ENCODE assay signal across 8 mouse cellular contexts in genomic region chr13:99353490-99353851, GRCm38 (mm10). TPM values are rescaled to one million over a fixed set of nuclear protein-coding genes. Genes with fewer than 3 reads are reported as not detected.
DNase-seq lines count a peak whose midpoint lies in the region; ATAC-seq and TF ChIP-seq lines count a peak whose summit lies in the region.

No protein-coding gene starts in this region.

- H3K36me3 ChIP-seq in heart, embryonic 10.5 days, result peaks cover 33% of the 10 kb centered on the region
- H3K36me3 ChIP-seq in CH12.LX (replicated peaks in 1 of 2; ENCODE audit: control insufficient read depth in 1 of 2, insufficient read depth in 1 of 2, low read length in 1 of 2) (peaks cover 39 to 66% of the 10 kb centered on the region in 2 experiments), macrophage (ENCODE audit: inconsistent target) (peaks cover 2% of the 10 kb centered on the region)
- H3K36me3 ChIP-seq in forebrain, embryonic 15.5 days, result peaks cover 5% of the 10 kb centered on the region; the same call in 1 of the 2 replicates

- 16% methylated on average over 7 of the region's 7 CpGs for WGBS in heart, embryonic 10.5 days
- 8% methylated on average over 7 of the region's 7 CpGs for WGBS in forebrain, embryonic 15.5 days
- 16% methylated on average over 7 of the region's 7 CpGs for WGBS in macrophage (ENCODE audit: missing documents)

- H3K9ac ChIP-seq in CH12.LX (ENCODE audit: insufficient read depth, low read depth), result peak overlapping the region; percentile 28; the same call in 1 of the 2 replicates
- H3K9ac ChIP-seq in forebrain, embryonic 15.5 days (replicated peaks), result peak overlapping the region; percentile 43

- peaks cover 13% of the 10 kb centered on the region for H3K4me1 ChIP-seq in heart, embryonic 10.5 days
- H3K4me1 ChIP-seq in CH12.LX (ENCODE audit: control insufficient read depth in 1 of 2, insufficient read depth in 2 of 2), result peaks cover 5 to 47% of the 10 kb centered on the region in 2 experiments
- peaks cover 6% of the 10 kb centered on the region for H3K4me1 ChIP-seq in forebrain, embryonic 15.5 days

- dilution Hi-C loops in CH12.LX (cut with MboI; ENCODE audit: extremely low pct_ligation_motif_present, extremely low pct_unique_long_range_greater_than_20kb, low sequenced_read_pairs), result no loop called here

- peak overlapping the region; percentile 86 for H3K27ac ChIP-seq in heart, embryonic 10.5 days
- H3K27ac ChIP-seq in CH12.LX (ENCODE audit: insufficient read depth, low read depth) (no peak overlapping the region), macrophage (peak overlapping the region; percentile 60)
- peak overlapping the region; percentile 83 for H3K27ac ChIP-seq in forebrain, embryonic 15.5 days (replicated peaks)

- TF ChIP-seq RAD21 in CH12.LX (IDR thresholded peaks at IDR 0.05; ENCODE audit: low read depth, low read length), result no peak

- DNase-seq in heart, embryonic 10.5 days (ENCODE audit: low spot score), result no peak
- DNase-seq in heart, postnatal 25 days (ENCODE audit: low spot score), result no peak
- no peak for DNase-seq in CH12.LX (ENCODE audit: extremely low read depth)
- no peak for DNase-seq in thymus, adult 18-20 months
- no peak for DNase-seq in cerebellum, postnatal 4 days (ENCODE audit: low spot score in 2 of 2)
- no peak for DNase-seq in layer of hippocampus, postnatal 36 days

- TF ChIP-seq POLR2A in CH12.LX (IDR thresholded peaks at IDR 0.05; ENCODE audit: low read depth, low read length), result no peak

- no peaks in the 10 kb centered on the region for H3K9me3 ChIP-seq in heart, embryonic 10.5 days
- H3K9me3 ChIP-seq in CH12.LX (replicated peaks; ENCODE audit: low read length), result no peaks in the 10 kb centered on the region
- no peaks in the 10 kb centered on the region for H3K9me3 ChIP-seq in forebrain, embryonic 15.5 days

- TF ChIP-seq CTCF in CH12.LX (conservative IDR thresholded peaks at IDR 0.05 in 1 of 2, IDR thresholded peaks at IDR 0.05 in 1 of 2; ENCODE audit: low read depth in 2 of 2, low read length in 2 of 2), result no peak

- ATAC-seq in forebrain, embryonic 15.5 days (replicated peaks), result peak; percentile 60; the same call in 1 of the 2 replicates

- in situ Hi-C loops in CH12.LX (cut with MboI; ENCODE audit: low pct_ligation_motif_present, low pct_unique_long_range_greater_than_20kb, low sequenced_read_pairs), result no loop called here

- intact Hi-C loops in heart, postnatal 25 days (cut with DNase I), result loop anchor here (1.0 to 10.0 kb wide), 3 partner anchors 484 to 661 kb away; partner anchors contain the start of gene Mccc2

- H3K4me3 ChIP-seq in heart, embryonic 10.5 days, result peak overlapping the region; percentile 56
- H3K4me3 ChIP-seq in CH12.LX (replicated peaks in 1 of 3; ENCODE audit: low read depth in 2 of 3, low read length in 2 of 3, poor library complexity in 1 of 3), result peak overlapping the region; percentile 36 to 54 (median 37)
- H3K4me3 ChIP-seq in forebrain, embryonic 15.5 days, result peak overlapping the region; percentile 47
- peak overlapping the region; percentile 17; the same call in 1 of the 2 replicates for H3K4me3 ChIP-seq in macrophage (ENCODE audit: inconsistent target)

- no peak for TF ChIP-seq EP300 in CH12.LX (IDR thresholded peaks at IDR 0.05; ENCODE audit: low read length)

- peak overlapping the region; percentile 85 for H3K4me2 ChIP-seq in CH12.LX (ENCODE audit: insufficient read depth, low read depth, poor library complexity, severe bottlenecking)
- H3K4me2 ChIP-seq in forebrain, embryonic 15.5 days (replicated peaks), result peak overlapping the region; percentile 68

- peaks cover 25% of the 10 kb centered on the region for H3K79me2 ChIP-seq in CH12.LX (replicated peaks; ENCODE audit: control insufficient read depth, extremely low read depth, insufficient read depth, poor library complexity, severe bottlenecking)
- H3K79me2 ChIP-seq in macrophage (ENCODE audit: inconsistent target), result no peaks in the 10 kb centered on the region; the same call in 1 of the 2 replicates

- no peaks in the 10 kb centered on the region for H3K27me3 ChIP-seq in heart, embryonic 10.5 days (ENCODE audit: insufficient read depth, poor library complexity, severe bottlenecking)
- H3K27me3 ChIP-seq in CH12.LX (replicated peaks), result no peaks in the 10 kb centered on the region
- H3K27me3 ChIP-seq in forebrain, embryonic 15.5 days, result no peaks in the 10 kb centered on the region

TF ChIP-seq in CH12.LX, 34 proteins besides CTCF, POLR2A, EP300 and RAD21:
- TF ChIP-seq GABPA (IDR thresholded peaks at IDR 0.05; ENCODE audit: insufficient replicate concordance, low read depth, low read length), result no peak
- TF ChIP-seq TBP (conservative IDR thresholded peaks at IDR 0.05; ENCODE audit: low read depth, low read length), result no peak
- TF ChIP-seq KAT2A (IDR thresholded peaks at IDR 0.05; ENCODE audit: insufficient replicate concordance, low read length), result no peak
- no peak for TF ChIP-seq E2F4 (IDR thresholded peaks at IDR 0.05; ENCODE audit: insufficient replicate concordance, low read depth, low read length)
- TF ChIP-seq USF1 (IDR thresholded peaks at IDR 0.05; ENCODE audit: low read depth, low read length), result no peak
- TF ChIP-seq MYC (IDR thresholded peaks at IDR 0.05; ENCODE audit: low read depth, low read length), result no peak
- TF ChIP-seq ZKSCAN1 (IDR thresholded peaks at IDR 0.05; ENCODE audit: borderline replicate concordance, low read depth, low read length), result no peak
- no peak for TF ChIP-seq MAZ (IDR thresholded peaks at IDR 0.05; ENCODE audit: low read depth, low read length)
- no peak for TF ChIP-seq JUN (IDR thresholded peaks at IDR 0.05; ENCODE audit: insufficient read depth, low read depth, low read length)
- TF ChIP-seq IRF4 (IDR thresholded peaks at IDR 0.05; ENCODE audit: low read depth, low read length), result no peak
- TF ChIP-seq JUND (conservative IDR thresholded peaks at IDR 0.05; ENCODE audit: low read depth, low read length), result no peak
- TF ChIP-seq MAX (IDR thresholded peaks at IDR 0.05; ENCODE audit: low read length), result no peak

RNA-seq across cellular contexts. Expression of gene Mrps27, which starts 8.9 kb away (rescaled TPM):
- 93.6 and 96.0 TPM in 2 replicates for polyA plus RNA-seq in heart, embryonic 10.5 days (2016; fragmentation: Nextera tagmentation; extraction: Ambion mirVana)
- 10 to 100 TPM; 49.1 to 49.8 TPM for total RNA-seq in heart, postnatal 25 days (2021)
- total RNA-seq in CH12.LX (2012; rRNA removed), result 46.6 and 46.8 TPM in 2 replicates
- 32.6 and 34.5 TPM in 2 replicates for total RNA-seq in CH12.LX (2014; rRNA removed)
- polyA plus RNA-seq in CH12.LX (2012; ENCODE audit: insufficient read length, low read depth), result 64.8 and 68.0 TPM in 2 replicates
- polyA plus RNA-seq in forebrain, embryonic 15.5 days (2015; fragmentation: Nextera tagmentation; extraction: Ambion mirVana), result 39.8 and 46.6 TPM in 2 replicates
- total RNA-seq in macrophage (2018; cell fraction: chromatin; rRNA removed), result 10 to 100 TPM in 3 of 26 experiments, 1 to 10 TPM in 23; 1.2 to 11.1 (median 7.7) TPM
- total RNA-seq in macrophage (2018; cell fraction: cytosol; rRNA removed), result 10 to 100 TPM in 17 of 26 experiments, 1 to 10 TPM in 9; 5.5 to 13.7 (median 10.9) TPM
- total RNA-seq in macrophage (2018; cell fraction: nucleus; rRNA removed), result 10 to 100 TPM in 6 of 26 experiments, 1 to 10 TPM in 20; 2.8 to 14.6 (median 8.8) TPM
- polyA plus RNA-seq in macrophage (2018), result 10.1 to 23.1 TPM (median 12.5 TPM) in 3 replicates
- 10 to 100 TPM; 26.9 to 27.0 TPM for total RNA-seq in layer of hippocampus, postnatal 36 days (2021)

RNA-seq across cellular contexts. Expression of gene Ptcd2, which starts 9.0 kb away (rescaled TPM):
- 57.9 and 60.2 TPM in 2 replicates for polyA plus RNA-seq in heart, embryonic 10.5 days (2016; fragmentation: Nextera tagmentation; extraction: Ambion mirVana)
- 10 to 100 TPM; 49.9 to 51.6 TPM for total RNA-seq in heart, postnatal 25 days (2021)
- total RNA-seq in CH12.LX (2012; rRNA removed) (32.4 and 34.4 TPM in 2 replicates), CH12.LX (2014; rRNA removed) (84.8 and 92.9 TPM in 2 replicates)
- polyA plus RNA-seq in CH12.LX (2012; ENCODE audit: insufficient read length, low read depth) (36.9 and 52.2 TPM in 2 replicates), macrophage (2018) (26.4 to 27.2 TPM (median 26.7 TPM) in 3 replicates)
- polyA plus RNA-seq in forebrain, embryonic 15.5 days (2015; fragmentation: Nextera tagmentation; extraction: Ambion mirVana), result 51.3 and 56.3 TPM in 2 replicates
- total RNA-seq in macrophage (2018; cell fraction: chromatin; rRNA removed), result 10 to 100 TPM in 14 of 26 experiments, 1 to 10 TPM in 12; 1.5 to 22.9 (median 10.7) TPM
- 10 to 100 TPM; 10.6 to 41.1 (median 27.2) TPM for total RNA-seq in macrophage (2018; cell fraction: cytosol; rRNA removed)
- 10 to 100 TPM in 16 of 26 experiments, 1 to 10 TPM in 10; 5.7 to 27.1 (median 12.2) TPM for total RNA-seq in macrophage (2018; cell fraction: nucleus; rRNA removed)
- total RNA-seq in layer of hippocampus, postnatal 36 days (2021), result 10 to 100 TPM; 28.2 to 31.4 TPM
